Mouse (Mus musculus) cortical plate, adult 2 months (tissue): ENCODE measurements around the gene Snrnp27.

Experiments used
- CTCF ChIP-seq: fragments of 200-500 bp; IDR thresholded peaks from 2 replicates; pipeline ENCODE4 v1.5.1; 2011; ENCODE audit warnings: mild to moderate bottlenecking, control low read depth, low read length; ENCODE audit not compliant: insufficient read depth; ENCODE audit errors: extremely low read depth
- POLR2A ChIP-seq: fragments of 200-500 bp; IDR thresholded peaks from 2 replicates; pipeline ENCODE4 v1.6.1; 2011; ENCODE audit warnings: mild to moderate bottlenecking, low read length, control low read depth; ENCODE audit not compliant: insufficient read depth; ENCODE audit errors: extremely low read depth

DNA sequence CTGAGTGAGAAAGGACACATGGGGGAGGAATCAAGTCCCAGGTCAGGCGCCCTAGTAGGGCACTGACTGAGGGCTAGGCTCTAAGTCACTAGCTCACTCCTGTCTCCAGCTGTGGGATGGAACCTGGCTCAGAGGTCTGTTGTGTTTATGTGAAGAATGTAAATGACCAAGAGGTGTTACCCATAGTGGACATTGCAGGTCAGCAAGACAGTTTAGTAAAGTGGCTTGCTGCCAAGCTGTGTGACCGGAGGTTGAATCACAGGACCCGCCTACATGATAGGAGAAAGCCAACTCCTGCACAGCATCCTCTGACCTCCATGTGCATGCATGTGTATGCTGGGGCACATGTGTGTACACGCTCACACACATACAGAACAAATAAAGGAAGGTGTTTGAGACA, 38.8 kb downstream of the Snrnp27 start:
- no peak for TF ChIP-seq CTCF
- no peak for TF ChIP-seq POLR2A
